17 mouse cellular contexts compared by ENCODE assay signal in the genomic region with DNA sequence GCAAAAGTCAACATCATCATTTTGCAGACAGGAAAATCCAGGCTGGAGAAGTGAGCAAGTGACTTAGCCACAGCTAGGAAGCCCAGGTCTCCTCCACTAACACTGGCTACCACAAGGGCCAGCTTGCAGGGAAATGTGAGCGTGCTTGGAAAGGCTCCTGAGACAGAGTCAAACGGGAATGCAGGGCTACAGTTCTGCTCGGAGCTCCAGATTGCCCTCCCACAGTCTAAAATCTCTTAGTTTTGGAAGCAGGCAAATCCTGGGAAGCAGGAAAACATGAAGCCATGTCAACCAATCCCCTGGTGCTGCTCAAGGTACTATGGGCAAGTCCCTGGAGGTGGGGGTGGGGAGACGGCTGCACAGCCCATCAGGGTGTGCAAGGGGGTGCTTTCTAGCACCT.
A peak's percentile ranks its signal among the peaks of the same experiment; 100 is the strongest.
DNase-seq lines count a peak whose midpoint lies in the region; TF ChIP-seq lines count a peak whose summit lies in the region.
"Had no signal": no experiment of that assay in that cellular context is flagged by ENCODE, and none has a peak within 500 bp of the region (broad histone marks: within the 10 kb centered on the region; RNA-seq: fewer than 3 reads in every experiment).

No protein-coding gene starts in this region.

- intact Hi-C loops in left cerebral cortex, adult 2 months (cut with DNase I): no loop called here
- intact Hi-C loops in left cerebral cortex, postnatal 10 days (cut with DNase I): no loop called here

- no peak for TF ChIP-seq CTCF in left cerebral cortex, adult 2 months (IDR thresholded peaks at IDR 0.05)

- peak overlapping the region; percentile 40; the same call in 1 of the 2 replicates for H3K27ac ChIP-seq in left cerebral cortex, adult 2 months
- H3K27ac ChIP-seq: gastrocnemius, adult 2 months; heart, embryonic 15.5 days; hindbrain, embryonic 10.5 days; hindbrain, embryonic 13.5 days had no signal

- peak; percentile 35 for DNase-seq in layer of hippocampus, adult 11-12 months (ENCODE audit: low spot score)
- no peak for DNase-seq in layer of hippocampus, postnatal 10 days (ENCODE audit: low spot score in 2 of 2)
- no peak for DNase-seq in left cerebral cortex, adult 2 months (ENCODE audit: extremely low spot score in 1 of 2, low spot score in 2 of 2)
- DNase-seq in left cerebral cortex, postnatal 10 days (ENCODE audit: extremely low spot score in 1 of 2, low spot score in 2 of 2): no peak
- DNase-seq in NIH3T3 (ENCODE audit: low read depth): peak; percentile 48
- peak; percentile 51 for DNase-seq in brain, adult 2 months (ENCODE audit: low read depth, low spot score)
- no peak for DNase-seq in lung, postnatal 4 days
- no peak for DNase-seq in kidney, adult 18-20 months
- DNase-seq: embryo, embryonic 11 days; gastrocnemius, adult 2 months; gastrocnemius, postnatal 25 days; heart, postnatal 10 days; heart, postnatal 36 days had no signal

- H3K4me3 ChIP-seq in left cerebral cortex, adult 2 months: no peak overlapping the region
- H3K4me3 ChIP-seq: gastrocnemius, adult 2 months; heart, embryonic 12.5 days; heart, embryonic 15.5 days; hindbrain, embryonic 10.5 days; hindbrain, embryonic 13.5 days had no signal

Comparison
In these comparisons a context has a peak if more than half of its experiments do, and no peak if none do; other contexts are left out.
1. DNase-seq: peak in layer of hippocampus, adult 11-12 months (single experiment), NIH3T3 (single experiment) and brain, adult 2 months (single experiment); none in layer of hippocampus, postnatal 10 days (0 of 2), left cerebral cortex, adult 2 months (0 of 2), left cerebral cortex, postnatal 10 days (0 of 2), lung, postnatal 4 days (0 of 2) and kidney, adult 18-20 months (single experiment).